Comparison of ENCODE assay signal across 15 mouse cellular contexts in genomic region chr4:32176449-32177135, GRCm38 (mm10).
A peak's percentile ranks its signal among the peaks of the same experiment; 100 is the strongest.
DNase-seq lines count a peak whose midpoint lies in the region; ATAC-seq lines count a peak whose summit lies in the region.
"Had no signal": no experiment of that assay in that cellular context is flagged by ENCODE, and none has a peak within 500 bp of the region (broad histone marks: within the 10 kb centered on the region; RNA-seq: fewer than 3 reads in every experiment).

No protein-coding gene starts in this region.

- no peaks in the 10 kb centered on the region for H3K36me3 ChIP-seq in hindbrain, embryonic 12.5 days
- H3K36me3 ChIP-seq in hindbrain, embryonic 16.5 days (ENCODE audit: control insufficient read depth, insufficient read depth, low read length), result no peaks in the 10 kb centered on the region
- H3K36me3 ChIP-seq in neural tube, embryonic 11.5 days (ENCODE audit: control insufficient read depth, insufficient read depth, low read length), result no peaks in the 10 kb centered on the region
- no peaks in the 10 kb centered on the region for H3K36me3 ChIP-seq in neural tube, embryonic 14.5 days (ENCODE audit: control insufficient read depth, insufficient read depth, low read length)
- H3K36me3 ChIP-seq: lung, embryonic 15.5 days had no signal

- no peaks in the 10 kb centered on the region for H3K27me3 ChIP-seq in hindbrain, embryonic 12.5 days
- no peaks in the 10 kb centered on the region for H3K27me3 ChIP-seq in hindbrain, embryonic 16.5 days (replicated peaks; ENCODE audit: control insufficient read depth, insufficient read depth, low read length)
- no peaks in the 10 kb centered on the region for H3K27me3 ChIP-seq in neural tube, embryonic 11.5 days (ENCODE audit: control insufficient read depth, insufficient read depth, low read length)
- no peaks in the 10 kb centered on the region for H3K27me3 ChIP-seq in neural tube, embryonic 14.5 days (ENCODE audit: control insufficient read depth, insufficient read depth, low read length)
- H3K27me3 ChIP-seq: lung, embryonic 15.5 days had no signal

- ATAC-seq in hindbrain, embryonic 12.5 days (ENCODE audit: low FRiP score), result peak; percentile 68
- no peak for ATAC-seq in hindbrain, embryonic 16.5 days
- peak; percentile 90 for ATAC-seq in neural tube, embryonic 11.5 days (ENCODE audit: insufficient read depth, low FRiP score, low TSS enrichment)
- peak; percentile 71 for ATAC-seq in neural tube, embryonic 14.5 days (ENCODE audit: low read depth)

- 41% methylated on average over 4 of the region's 4 CpGs for WGBS in hindbrain, embryonic 12.5 days
- WGBS in hindbrain, embryonic 16.5 days, result 34% methylated on average over 4 of the region's 4 CpGs
- WGBS in neural tube, embryonic 11.5 days, result 40% methylated on average over 4 of the region's 4 CpGs
- 12% methylated on average over 4 of the region's 4 CpGs for WGBS in neural tube, embryonic 14.5 days

- H3K27ac ChIP-seq in hindbrain, embryonic 12.5 days, result 0 out of 2 replicates have a peak overlapping the region, but pooled peaks have one; percentile 17
- no peak overlapping the region for H3K27ac ChIP-seq in hindbrain, embryonic 16.5 days (ENCODE audit: low read depth, low read length)
- H3K27ac ChIP-seq in neural tube, embryonic 11.5 days (ENCODE audit: low read depth, low read length), result peak overlapping the region; percentile 63
- H3K27ac ChIP-seq in neural tube, embryonic 14.5 days (ENCODE audit: low read depth, low read length), result no peak overlapping the region
- H3K27ac ChIP-seq: heart, adult 2 months; lung, embryonic 15.5 days had no signal

- H3K4me3 ChIP-seq in hindbrain, embryonic 12.5 days, result no peak overlapping the region
- H3K4me3 ChIP-seq in hindbrain, embryonic 16.5 days (ENCODE audit: low read length), result no peak overlapping the region
- H3K4me3 ChIP-seq in neural tube, embryonic 11.5 days (ENCODE audit: low read depth, low read length), result no peak overlapping the region
- no peak overlapping the region for H3K4me3 ChIP-seq in neural tube, embryonic 14.5 days (ENCODE audit: low read depth, low read length)
- H3K4me3 ChIP-seq: heart, adult 2 months; lung, embryonic 15.5 days had no signal

- no peak overlapping the region for H3K4me2 ChIP-seq in hindbrain, embryonic 12.5 days (replicated peaks)
- no peak overlapping the region for H3K4me2 ChIP-seq in hindbrain, embryonic 16.5 days (ENCODE audit: low read length)
- H3K4me2 ChIP-seq in neural tube, embryonic 11.5 days (ENCODE audit: low read depth), result no peak overlapping the region
- no peak overlapping the region for H3K4me2 ChIP-seq in neural tube, embryonic 14.5 days (ENCODE audit: low read depth, low read length)
- H3K4me2 ChIP-seq: lung, embryonic 15.5 days had no signal

- H3K9me3 ChIP-seq in hindbrain, embryonic 12.5 days (replicated peaks), result no peaks in the 10 kb centered on the region
- no peaks in the 10 kb centered on the region for H3K9me3 ChIP-seq in hindbrain, embryonic 16.5 days (ENCODE audit: control insufficient read depth, low read length)
- no peaks in the 10 kb centered on the region for H3K9me3 ChIP-seq in neural tube, embryonic 11.5 days (ENCODE audit: control insufficient read depth, low read length)
- H3K9me3 ChIP-seq in neural tube, embryonic 14.5 days (ENCODE audit: control insufficient read depth, low read length), result no peaks in the 10 kb centered on the region
- H3K9me3 ChIP-seq: lung, embryonic 15.5 days had no signal

- DNase-seq in neural tube, embryonic 11.5 days (ENCODE audit: low spot score), result peak; percentile 47
- no peak for DNase-seq in neural tube, embryonic 10.5 days (ENCODE audit: extremely low spot score, low spot score)
- DNase-seq in forelimb bud, embryonic 11.5 days (ENCODE audit: low read depth, low spot score), result peak; percentile 71
- DNase-seq in layer of hippocampus, adult 8-10 months (ENCODE audit: low spot score in 2 of 2), result no peak
- DNase-seq in urinary bladder, adult 2 months (ENCODE audit: low spot score), result no peak
- DNase-seq: adrenal gland, postnatal 10 days; cerebellum, postnatal 36 days; heart, adult 2 months; heart, postnatal 14 days; kidney, adult 8-10 months; left cerebral cortex, postnatal 4 days had no signal

- H3K9ac ChIP-seq in hindbrain, embryonic 12.5 days, result no peak overlapping the region
- H3K9ac ChIP-seq in hindbrain, embryonic 16.5 days (ENCODE audit: low read depth, low read length), result no peak overlapping the region
- 0 out of 2 replicates have a peak overlapping the region, but pooled peaks have one; percentile 15 for H3K9ac ChIP-seq in neural tube, embryonic 11.5 days (ENCODE audit: low read length)
- no peak overlapping the region for H3K9ac ChIP-seq in neural tube, embryonic 14.5 days (replicated peaks; ENCODE audit: low read depth, low read length)
- H3K9ac ChIP-seq: lung, embryonic 15.5 days had no signal

- peaks cover 26% of the 10 kb centered on the region for H3K4me1 ChIP-seq in hindbrain, embryonic 12.5 days
- no peaks in the 10 kb centered on the region for H3K4me1 ChIP-seq in hindbrain, embryonic 16.5 days (ENCODE audit: control insufficient read depth, insufficient read depth, low read depth, low read length)
- H3K4me1 ChIP-seq in neural tube, embryonic 11.5 days (ENCODE audit: control insufficient read depth, insufficient read depth, low read length), result peaks cover 23% of the 10 kb centered on the region
- H3K4me1 ChIP-seq in neural tube, embryonic 14.5 days (ENCODE audit: control insufficient read depth, insufficient read depth, low read length), result no peaks in the 10 kb centered on the region

Comparison
In these comparisons a context has a peak if more than half of its experiments do, and no peak if none do; other contexts are left out.
1. H3K27ac ChIP-seq: peak in hindbrain, embryonic 12.5 days (single experiment) and neural tube, embryonic 11.5 days (single experiment); none in hindbrain, embryonic 16.5 days (single experiment) and neural tube, embryonic 14.5 days (single experiment).
2. DNase-seq: peak in neural tube, embryonic 11.5 days (single experiment) and forelimb bud, embryonic 11.5 days (single experiment); none in neural tube, embryonic 10.5 days (single experiment), layer of hippocampus, adult 8-10 months (0 of 2) and urinary bladder, adult 2 months (single experiment).